ENCODE assay signal across 10 mouse cellular contexts in genomic region chr6:145861462-145862227, GRCm38 (mm10). TPM values are rescaled to one million over a fixed set of nuclear protein-coding genes. Genes with fewer than 3 reads are reported as not detected.
DNase-seq lines count a peak whose midpoint lies in the region; ATAC-seq and TF ChIP-seq lines count a peak whose summit lies in the region.
"Had no signal": no experiment of that assay in that cellular context is flagged by ENCODE, and none has a peak within 500 bp of the region (broad histone marks: within the 10 kb centered on the region; RNA-seq: fewer than 3 reads in every experiment).

No protein-coding gene starts in this region.

- DNase-seq in heart, embryonic 10.5 days (ENCODE audit: low spot score) = no peak
- no peak for DNase-seq in heart, adult 9 months (ENCODE audit: low spot score in 2 of 2)
- no peak for DNase-seq in yolk sac, embryonic 10.5 days (ENCODE audit: low spot score)
- DNase-seq in T-cell, adult 2 months (ENCODE audit: low spot score) = no peak
- no peak for DNase-seq in kidney, postnatal 4 days
- DNase-seq: kidney, postnatal 25 days; liver had no signal

- peak overlapping the region; percentile 92; the same call in 1 of the 2 replicates for H3K27ac ChIP-seq in heart, embryonic 10.5 days
- peak overlapping the region; percentile 32 for H3K27ac ChIP-seq in bone marrow macrophage, adult 2 months (ENCODE audit: insufficient read depth, low read depth, low read length)
- no peak overlapping the region for H3K27ac ChIP-seq in forebrain, embryonic 15.5 days (replicated peaks)
- H3K27ac ChIP-seq in midbrain, embryonic 12.5 days (replicated peaks) = no peak overlapping the region

- H3K36me3 ChIP-seq in heart, embryonic 10.5 days = no peaks in the 10 kb centered on the region; the same call in 1 of the 2 replicates
- no peaks in the 10 kb centered on the region for H3K36me3 ChIP-seq in forebrain, embryonic 15.5 days
- H3K36me3 ChIP-seq in midbrain, embryonic 12.5 days = no peaks in the 10 kb centered on the region

- peak overlapping the region; percentile 99; the same call in 1 of the 2 replicates for H3K4me2 ChIP-seq in forebrain, embryonic 15.5 days (replicated peaks)
- H3K4me2 ChIP-seq in midbrain, embryonic 12.5 days (replicated peaks) = peak overlapping the region; percentile 98; the same call in 1 of the 2 replicates

- no peaks in the 10 kb centered on the region for H3K9me3 ChIP-seq in heart, embryonic 10.5 days
- H3K9me3 ChIP-seq in forebrain, embryonic 15.5 days = no peaks in the 10 kb centered on the region
- no peaks in the 10 kb centered on the region for H3K9me3 ChIP-seq in midbrain, embryonic 12.5 days

- no peak for TF ChIP-seq CTCF in bone marrow macrophage, adult 2 months (IDR thresholded peaks at IDR 0.05; ENCODE audit: low read depth, low read length)

- no peak overlapping the region for H3K9ac ChIP-seq in forebrain, embryonic 15.5 days (replicated peaks)
- no peak overlapping the region for H3K9ac ChIP-seq in midbrain, embryonic 12.5 days (replicated peaks)

- ATAC-seq in forebrain, embryonic 15.5 days (replicated peaks) = no peak
- ATAC-seq in midbrain, embryonic 12.5 days (ENCODE audit: low FRiP score, low read depth) = no peak

- peaks cover 40% of the 10 kb centered on the region for H3K27me3 ChIP-seq in heart, embryonic 10.5 days (ENCODE audit: insufficient read depth, poor library complexity, severe bottlenecking)
- H3K27me3 ChIP-seq in forebrain, embryonic 15.5 days = peaks cover 40% of the 10 kb centered on the region
- H3K27me3 ChIP-seq in midbrain, embryonic 12.5 days = peaks cover 86% of the 10 kb centered on the region

- 79% methylated on average over 9 of the region's 9 CpGs for WGBS in heart, embryonic 10.5 days
- WGBS in forebrain, embryonic 15.5 days = 75% methylated on average over 9 of the region's 9 CpGs
- WGBS in midbrain, embryonic 12.5 days = 70% methylated on average over 9 of the region's 9 CpGs

- peaks cover 41% of the 10 kb centered on the region for H3K4me1 ChIP-seq in heart, embryonic 10.5 days
- peaks cover 23% of the 10 kb centered on the region for H3K4me1 ChIP-seq in bone marrow macrophage, adult 2 months (ENCODE audit: control insufficient read depth, insufficient read depth, low read length)
- H3K4me1 ChIP-seq in forebrain, embryonic 15.5 days = peaks cover 38% of the 10 kb centered on the region
- H3K4me1 ChIP-seq in midbrain, embryonic 12.5 days = peaks cover 41% of the 10 kb centered on the region

- H3K4me3 ChIP-seq in heart, embryonic 10.5 days = peak overlapping the region; percentile 78
- peak overlapping the region; percentile 93 for H3K4me3 ChIP-seq in bone marrow macrophage, adult 2 months (ENCODE audit: insufficient read depth, low read length)
- H3K4me3 ChIP-seq in forebrain, embryonic 15.5 days = peak overlapping the region; percentile 72
- H3K4me3 ChIP-seq in midbrain, embryonic 12.5 days = peak overlapping the region; percentile 62

- no peak for TF ChIP-seq POLR2A in bone marrow macrophage, adult 2 months (IDR thresholded peaks at IDR 0.05; ENCODE audit: borderline replicate concordance, low read depth, low read length)

RNA-seq across cellular contexts. Expression of gene Bhlhe41, which starts 3.7 kb away (rescaled TPM):
- 3.8 and 7.4 TPM in 2 replicates for polyA plus RNA-seq in heart, embryonic 10.5 days (2016; fragmentation: Nextera tagmentation; extraction: Ambion mirVana)
- 40.5 and 50.0 TPM in 2 replicates for polyA plus RNA-seq in bone marrow macrophage, adult 2 months (2012; ENCODE audit: insufficient read depth, insufficient read length, missing spikeins)
- 2.5 and 2.9 TPM in 2 replicates for polyA plus RNA-seq in forebrain, embryonic 15.5 days (2015; fragmentation: Nextera tagmentation; extraction: Ambion mirVana)
- 1.9 and 2.2 TPM in 2 replicates for polyA plus RNA-seq in midbrain, embryonic 12.5 days (2016; fragmentation: Nextera tagmentation; extraction: Ambion mirVana)

Comparison
In these comparisons a context has a peak if more than half of its experiments do, and no peak if none do; other contexts are left out.
1. H3K27ac ChIP-seq: peak in heart, embryonic 10.5 days (single experiment) and bone marrow macrophage, adult 2 months (single experiment); none in forebrain, embryonic 15.5 days (single experiment) and midbrain, embryonic 12.5 days (single experiment).
2. Peak in every context shown above with its lines, with median percentiles within 50 percentile points of each other: H3K4me3 ChIP-seq.